Mouse (Mus musculus) heart, adult 11 months (tissue): ENCODE measurements around the gene Urah.

Source experiments
- DNase-seq: peaks from one replicate; pipeline ENCODE4 v3.0.0; 2022

Urah gene

GRCm38 (mm10) chr7:140840750-140841735 is 6.2 kb downstream of the Urah start:
- peak; percentile 73 for DNase-seq

GRCm38 (mm10) chr7:140843806-140844205 is 9.0 kb downstream of the Urah start:
- DNase-seq = peak; percentile 84

- DNase-seq = peak; percentile 97
Measured at GRCm38 (mm10) chr7:140844905-140845665, 10.3 kb downstream of the Urah start, which contains the start of gene Scgb1c1. Gene Scgb1c1 (plus strand): TSS chr7:140845547.

GRCm38 (mm10) chr7:140845683-140846082 is 10.9 kb downstream of the Urah start:
- DNase-seq = peak; percentile 92

GRCm38 (mm10) chr7:140846676-140847075 is 11.9 kb downstream of the Urah start:
- no peak for DNase-seq

GRCm38 (mm10) chr7:140847755-140848580 is 13.2 kb downstream of the Urah start, which contains the start of gene Odf3:
Gene Odf3 (plus strand): TSS chr7:140847805.
- peak; percentile 90 for DNase-seq

- peak; percentile 90 for DNase-seq
Measured at GRCm38 (mm10) chr7:140848591-140848990, 13.8 kb downstream of the Urah start.

GRCm38 (mm10) chr7:140851916-140852315 is 17.1 kb downstream of the Urah start:
- no peak for DNase-seq

- DNase-seq = no peak
Measured at GRCm38 (mm10) chr7:140853386-140853785, 18.6 kb downstream of the Urah start.

- peak; percentile 88 for DNase-seq
Measured at GRCm38 (mm10) chr7:140854483-140854882, 19.7 kb downstream of the Urah start.

- no peak for DNase-seq
Measured at GRCm38 (mm10) chr7:140855181-140855580, 20.4 kb downstream of the Urah start.

- peak; percentile 99 for DNase-seq
Measured at GRCm38 (mm10) chr7:140855860-140856784, 21.3 kb downstream of the Urah start, which contains the start of gene Gm45785. Gene Gm45785 (minus strand): TSS chr7:140856331.

GRCm38 (mm10) chr7:140856785-140857549 is 22.1 kb downstream of the Urah start, which contains the start of gene Ric8a:
Gene Ric8a (plus strand): TSS chr7:140856957.
- peak; percentile 99 for DNase-seq

GRCm38 (mm10) chr7:140857550-140858505 is 23.0 kb downstream of the Urah start, which contains the start of gene Bet1l:
Gene Bet1l (minus strand): TSS chr7:140857577.
- DNase-seq = peak; percentile 92

GRCm38 (mm10) chr7:140858746-140859145 is 23.9 kb downstream of the Urah start:
- no peak for DNase-seq

- DNase-seq = no peak
Measured at GRCm38 (mm10) chr7:140859997-140860396, 25.2 kb downstream of the Urah start.

- no peak for DNase-seq
Measured at GRCm38 (mm10) chr7:140860728-140861127, 25.9 kb downstream of the Urah start.

- DNase-seq = no peak
Measured at GRCm38 (mm10) chr7:140864761-140865160, 29.9 kb downstream of the Urah start.

GRCm38 (mm10) chr7:140874224-140874623 is 39.4 kb downstream of the Urah start:
- peak; percentile 90 for DNase-seq
